Mouse (Mus musculus) spleen, postnatal 4 days (tissue): ENCODE data around the gene 2200002J24Rik.
"Not testable (repeated sequence)": the region's sequence is repeated elsewhere in the genome, so short reads cannot be mapped to it uniquely, and the experiment has no call there.

Source experiments
- DNase-seq, 2 experiments: peaks; one replicate each; pipeline ENCODE4 v3.0.0; 2022; ENCODE audit warnings: low spot score in 2 of 2

2200002J24Rik gene

DNA sequence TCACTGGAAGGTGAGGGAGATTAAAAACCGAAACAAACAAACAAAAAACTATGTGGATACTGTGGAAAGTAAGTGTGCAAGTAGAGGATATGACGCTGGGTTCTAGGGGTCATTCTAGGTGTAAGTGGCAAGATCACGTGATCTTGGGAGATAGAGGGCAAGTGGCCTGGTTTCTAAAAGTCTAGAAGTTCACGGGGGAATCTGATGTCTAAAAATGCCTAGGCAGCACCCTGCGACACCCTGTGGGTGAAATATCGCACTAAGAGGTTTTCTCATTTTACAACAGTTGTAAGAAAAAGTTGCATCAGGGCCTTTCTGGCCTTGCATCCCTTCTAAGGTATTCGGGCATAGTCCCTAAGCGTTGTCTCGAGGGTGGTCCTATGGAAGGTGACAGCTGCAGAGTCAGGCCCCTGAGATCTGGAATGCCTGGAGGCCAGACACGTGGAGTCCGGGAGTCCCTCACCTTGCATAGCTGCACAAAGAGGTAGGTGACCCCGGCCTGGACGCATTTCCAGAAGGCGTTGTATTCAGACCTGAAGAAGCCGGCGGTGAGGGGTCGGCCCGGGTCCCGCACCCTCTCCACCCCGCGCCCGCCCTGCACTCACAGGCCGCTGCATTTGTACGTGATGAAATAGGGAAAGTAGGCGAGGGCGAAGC lies 30.1 kb downstream of the 2200002J24Rik start:
- DNase-seq, result peak; percentile 23 to 59

GRCm38 (mm10) chr7:30729396-30730063 lies 30.8 kb downstream of the 2200002J24Rik start, which contains the start of gene Tmem147:
Gene Tmem147, minus strand, starts transcription at chr7:30729540.
- peak; percentile 90 to 96 for DNase-seq

GRCm38 (mm10) chr7:30730064-30730722 lies 31.5 kb downstream of the 2200002J24Rik start:
- not testable (repeated sequence) for DNase-seq

- no peak for DNase-seq
These were observed 37.5 kb downstream of the 2200002J24Rik start for GRCm38 (mm10) chr7:30736211-30736610.

DNA sequence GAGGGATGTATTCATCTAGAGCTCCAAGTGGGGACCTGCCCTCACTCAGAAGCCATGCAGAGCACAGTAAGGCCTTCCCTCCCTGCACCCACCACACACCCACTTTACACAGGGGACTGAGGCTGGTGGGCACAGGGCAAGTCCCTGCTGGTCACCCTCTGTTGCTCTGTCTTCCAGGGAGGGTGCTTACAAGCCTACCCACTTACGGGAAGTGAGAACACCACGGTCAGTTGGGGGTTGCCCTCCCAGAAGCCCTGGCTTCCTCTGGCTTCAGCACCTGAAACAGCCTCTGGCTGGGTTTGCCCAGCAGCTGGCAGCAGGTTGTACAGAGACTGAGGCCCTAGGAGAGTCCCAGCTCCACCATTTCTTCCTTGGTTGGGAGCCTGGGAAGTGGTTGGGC lies 43.8 kb downstream of the 2200002J24Rik start:
- DNase-seq, result peak in 1 of 2 experiments; percentile 28

- DNase-seq, result not testable (repeated sequence)
These were observed 44.9 kb downstream of the 2200002J24Rik start, which contains the start of gene Gapdhs for GRCm38 (mm10) chr7:30743617-30744016. Gene Gapdhs, minus strand, starts transcription at chr7:30743681.

- DNase-seq, result no peak
These were observed 45.4 kb downstream of the 2200002J24Rik start for GRCm38 (mm10) chr7:30744022-30744598.

- DNase-seq, result no peak
These were observed 48.9 kb downstream of the 2200002J24Rik start for GRCm38 (mm10) chr7:30747525-30748204.
